Mouse (Mus musculus): Measurements from ENCODE around the gene Madd. TPM values are rescaled to one million over a fixed set of nuclear protein-coding genes. Genes with fewer than 3 reads are reported as not detected.

Gene Madd
- total RNA-seq, 2 experiments from 2014 or later = 17.0 to 22.5 TPM

- no peak for DNase-seq
Observed at GRCm38 (mm10) chr2:91090827-91091226, 92.8 kb downstream of the Madd start.

GRCm38 (mm10) chr2:91090208-91090607 lies 93.4 kb downstream of the Madd start:
- DNase-seq = no peak

DNA sequence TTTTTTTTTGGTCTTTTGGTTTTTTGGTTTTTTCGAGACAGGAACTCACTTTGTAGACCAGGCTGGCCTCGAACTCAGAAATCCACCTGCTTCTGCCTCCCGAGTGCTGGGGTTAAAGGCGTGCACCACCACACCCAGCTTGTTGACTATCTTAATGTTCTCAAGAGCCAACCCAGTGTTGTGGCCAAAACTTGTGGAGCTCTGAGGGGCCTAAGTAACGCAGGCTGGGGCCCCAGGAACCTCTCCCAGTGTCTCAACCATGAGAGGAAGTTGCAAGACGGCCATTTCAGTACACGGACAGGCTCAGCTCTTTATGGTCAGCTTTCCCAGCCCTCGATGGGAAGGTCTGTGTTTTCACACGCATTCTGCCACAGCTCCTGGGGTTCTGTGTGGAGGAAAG lies 94.7 kb downstream of the Madd start:
- DNase-seq = no peak

GRCm38 (mm10) chr2:91087453-91087852 lies 96.2 kb downstream of the Madd start:
- no peak for DNase-seq

Other genes with a start within 250 kb of the Madd start
- gene Celf1, start 243.5 kb downstream of the Madd start, total RNA-seq (2021) = 10 to 100 TPM; 74.7 to 87.0 TPM
- gene Rapsn, start 148.2 kb downstream of the Madd start, total RNA-seq (2021) = 1 to 10 TPM; 1.7 to 5.0 TPM
- gene Psmc3, start 129.8 kb downstream of the Madd start, total RNA-seq (2021) = 100 to 1,000 TPM; 174 to 182 TPM
- 10 to 100 TPM; 22.3 to 30.5 TPM for gene Slc39a13, start 113.4 kb downstream of the Madd start, total RNA-seq (2021)
- 1 to 10 TPM; 5.3 to 8.7 TPM for gene Spi1, start 101.4 kb downstream of the Madd start, total RNA-seq (2021)
- gene Mybpc3, start 65.7 kb downstream of the Madd start, total RNA-seq (2021) = under 1 TPM; 0.09 TPM
- 10 to 100 TPM; 33.6 to 39.7 TPM for gene Nr1h3, start 19.0 kb upstream of the Madd start, total RNA-seq (2021)
- 10 to 100 TPM; 30.0 to 37.0 TPM for gene Acp2, start 19.0 kb upstream of the Madd start, total RNA-seq (2021)
- 10 to 100 TPM in 1 of 2 experiments, 1 to 10 TPM in 1; 9.2 to 16.3 TPM for gene Ddb2, start 53.1 kb upstream of the Madd start, total RNA-seq (2021)
- gene Pacsin3, start 72.1 kb upstream of the Madd start, total RNA-seq (2021) = 10 to 100 TPM; 53.9 to 80.0 TPM
- 10 to 100 TPM; 80.3 to 90.2 TPM for gene Arfgap2, start 81.1 kb upstream of the Madd start, total RNA-seq (2021)